Mouse (Mus musculus) cerebellum, postnatal 14 days (tissue): ENCODE results near the gene Zbtb8a.

Experiments
- DNase-seq, 2 experiments: peaks; one replicate each; pipeline ENCODE4 v3.0.0; 2021; ENCODE audit warnings: mixed read lengths in 2 of 2

The Zbtb8a gene

GRCm38 (mm10) chr4:129332846-129333245 is 45.1 kb downstream of the Zbtb8a start:
- DNase-seq = no peak

- DNase-seq = no peak
These were observed 51.7 kb downstream of the Zbtb8a start for GRCm38 (mm10) chr4:129326191-129326590.

- DNase-seq = no peak
These were observed 53.2 kb downstream of the Zbtb8a start for GRCm38 (mm10) chr4:129324756-129325155.

- DNase-seq = no peak
These were observed 54.4 kb downstream of the Zbtb8a start for GRCm38 (mm10) chr4:129323491-129323890.

GRCm38 (mm10) chr4:129322042-129322441 is 55.9 kb downstream of the Zbtb8a start:
- DNase-seq = no peak

GRCm38 (mm10) chr4:129320876-129321275 is 57.0 kb downstream of the Zbtb8a start:
- no peak for DNase-seq

GRCm38 (mm10) chr4:129313886-129314285 is 64.0 kb downstream of the Zbtb8a start:
- DNase-seq = no peak

- no peak for DNase-seq
These were observed 70.0 kb downstream of the Zbtb8a start for GRCm38 (mm10) chr4:129307936-129308335.

GRCm38 (mm10) chr4:129304306-129304705 is 73.6 kb downstream of the Zbtb8a start:
- no peak for DNase-seq

- no peak for DNase-seq
These were observed 74.1 kb downstream of the Zbtb8a start for GRCm38 (mm10) chr4:129303816-129304215.
